Mouse (Mus musculus): ENCODE measurements at regions not wholly inside any gene's neighbourhood (a gene's known extent, or its start where the extent isn't known, plus 50 kb on each side); places are given as distances from the start of the nearest gene placed in this dataset.

DNA sequence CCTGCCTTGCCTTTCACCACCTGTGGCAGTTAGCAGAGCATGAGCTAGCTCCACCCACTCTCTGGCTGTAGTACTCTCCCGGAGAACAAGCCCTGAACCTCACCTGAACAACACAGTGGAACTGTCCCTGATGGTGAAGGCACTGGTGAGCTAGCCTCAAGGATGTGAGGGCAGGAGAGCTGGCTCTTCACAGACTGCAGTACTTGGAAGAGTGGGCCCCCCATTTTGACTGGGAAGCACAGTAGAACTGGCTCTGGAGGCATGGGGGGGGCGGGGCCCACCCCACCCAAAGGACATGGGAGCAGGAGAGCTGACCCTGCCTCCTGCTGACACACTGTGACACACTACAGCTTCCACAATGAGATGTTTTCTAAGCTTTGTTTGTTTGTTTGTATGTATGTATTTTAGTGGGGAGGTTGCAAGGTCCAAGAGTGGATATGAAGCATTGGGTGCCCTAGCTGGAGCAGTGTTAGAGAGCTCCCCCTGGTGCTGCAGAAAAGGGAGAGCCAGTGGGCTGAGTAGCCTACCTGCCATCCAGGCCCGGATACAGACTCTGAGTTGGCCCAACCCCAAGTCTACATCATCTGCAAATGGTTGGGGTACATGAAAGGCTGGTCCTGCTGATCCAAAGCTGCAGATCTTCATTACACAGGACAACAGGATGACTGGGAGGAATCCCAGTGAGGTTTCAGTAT, 86.4 kb upstream of the Galnt15 start:
- DNase-seq (ENCODE audit: extremely low spot score in 1 of 2, low spot score in 1 of 2), result peak in 1 of 2 experiments; percentile 58

GRCm38 (mm10) chr14:31944682-31945081, 84.1 kb upstream of the Galnt15 start:
- no peak for DNase-seq (ENCODE audit: extremely low spot score in 1 of 2, low spot score in 1 of 2)

DNA sequence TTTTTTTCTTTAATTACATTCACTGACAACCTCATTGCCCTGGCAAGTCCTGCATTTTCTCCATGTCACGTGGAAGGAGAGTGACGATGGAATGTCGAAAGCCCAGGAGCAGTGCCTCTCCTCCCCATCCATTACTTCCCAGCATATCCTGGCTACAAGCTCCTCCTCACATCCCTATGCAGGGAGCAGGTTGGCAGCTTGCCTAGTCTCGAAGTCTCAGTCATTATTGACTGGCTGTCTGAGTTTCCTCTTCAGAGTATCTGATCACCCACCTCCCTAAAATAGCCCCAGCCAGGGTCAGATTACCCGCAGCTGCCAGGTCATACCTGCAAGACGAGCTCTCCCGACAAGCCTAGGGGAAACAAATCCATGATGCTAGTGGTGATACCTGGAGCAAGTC, 83.7 kb upstream of the Galnt15 start:
- no peak for DNase-seq (ENCODE audit: extremely low spot score in 1 of 2, low spot score in 1 of 2)

- no peak for DNase-seq (ENCODE audit: extremely low spot score in 1 of 2, low spot score in 1 of 2)
Measured at GRCm38 (mm10) chr14:31946032-31946431, 82.8 kb upstream of the Galnt15 start.

DNA sequence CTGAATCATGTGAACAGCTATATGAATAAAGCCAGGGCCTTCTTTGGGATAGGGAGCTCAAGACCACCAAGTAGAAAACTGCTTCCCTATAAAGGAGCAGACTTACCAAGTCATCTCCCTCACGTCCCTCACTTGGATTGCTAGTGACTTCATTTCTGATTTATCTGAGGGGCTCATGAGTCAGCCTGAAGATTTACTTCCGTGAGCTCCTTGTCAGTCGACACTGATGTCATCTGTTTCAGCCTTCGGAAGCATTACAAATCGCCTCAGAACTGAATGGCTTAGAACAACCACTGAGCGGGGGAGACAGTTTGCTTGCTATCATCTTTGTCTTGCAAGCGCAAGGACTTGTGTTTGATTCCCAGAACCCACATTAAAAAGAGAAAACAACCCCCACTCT, 81.5 kb upstream of the Galnt15 start:
- DNase-seq (ENCODE audit: extremely low spot score in 1 of 2, low spot score in 1 of 2), result no peak

- no peak for DNase-seq (ENCODE audit: extremely low spot score in 1 of 2, low spot score in 1 of 2)
Measured at GRCm38 (mm10) chr14:31951894-31952293, 76.9 kb upstream of the Galnt15 start.

DNA sequence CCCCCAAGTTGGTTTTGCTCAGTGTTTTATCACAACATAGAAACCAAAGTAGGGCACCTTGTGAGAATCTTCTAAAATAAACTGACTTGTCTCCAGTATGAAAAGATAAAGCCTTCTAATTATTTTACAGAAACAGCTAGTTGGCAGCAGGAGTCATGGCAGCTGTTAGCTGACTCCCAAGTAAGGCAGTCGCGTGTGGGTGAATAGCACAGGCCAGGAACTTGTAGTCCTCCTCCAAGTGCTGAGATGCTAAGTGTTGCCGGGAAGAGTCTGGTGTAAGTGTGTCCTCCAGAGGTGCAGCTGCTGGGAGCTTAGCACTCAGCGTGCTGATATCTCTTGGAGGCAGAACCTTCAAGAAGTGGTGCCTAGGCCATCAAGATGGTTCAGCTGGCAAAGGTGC, 75.0 kb upstream of the Galnt15 start:
- DNase-seq (ENCODE audit: extremely low spot score in 1 of 2, low spot score in 1 of 2), result peak; percentile 58 to 67

GRCm38 (mm10) chr14:31954945-31955344, 73.8 kb upstream of the Galnt15 start:
- peak; percentile 74 to 96 for DNase-seq (ENCODE audit: extremely low spot score in 1 of 2, low spot score in 1 of 2)

DNA sequence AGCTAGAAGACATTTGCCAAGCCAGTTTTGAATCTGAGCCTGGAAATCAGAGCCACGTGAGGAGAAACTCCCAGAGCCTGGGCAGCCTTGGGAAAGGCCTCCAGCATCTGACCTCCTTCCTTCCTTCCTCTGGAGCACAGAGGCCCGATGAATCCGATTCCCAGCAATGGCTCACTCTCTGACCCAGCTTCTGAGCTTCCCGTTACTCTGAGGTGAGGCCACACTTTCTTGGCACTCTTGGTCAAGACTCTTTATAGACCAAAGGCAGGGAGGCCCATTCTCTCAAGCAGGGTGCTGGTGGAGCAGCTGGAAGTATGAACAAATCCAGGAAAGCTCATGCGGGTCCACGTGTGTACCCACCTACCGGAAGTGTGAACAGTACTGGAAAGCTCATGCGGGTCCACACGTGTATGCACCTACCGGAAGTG, 71.6 kb upstream of the Galnt15 start:
- no peak for DNase-seq (ENCODE audit: extremely low spot score in 1 of 2, low spot score in 1 of 2)

DNA sequence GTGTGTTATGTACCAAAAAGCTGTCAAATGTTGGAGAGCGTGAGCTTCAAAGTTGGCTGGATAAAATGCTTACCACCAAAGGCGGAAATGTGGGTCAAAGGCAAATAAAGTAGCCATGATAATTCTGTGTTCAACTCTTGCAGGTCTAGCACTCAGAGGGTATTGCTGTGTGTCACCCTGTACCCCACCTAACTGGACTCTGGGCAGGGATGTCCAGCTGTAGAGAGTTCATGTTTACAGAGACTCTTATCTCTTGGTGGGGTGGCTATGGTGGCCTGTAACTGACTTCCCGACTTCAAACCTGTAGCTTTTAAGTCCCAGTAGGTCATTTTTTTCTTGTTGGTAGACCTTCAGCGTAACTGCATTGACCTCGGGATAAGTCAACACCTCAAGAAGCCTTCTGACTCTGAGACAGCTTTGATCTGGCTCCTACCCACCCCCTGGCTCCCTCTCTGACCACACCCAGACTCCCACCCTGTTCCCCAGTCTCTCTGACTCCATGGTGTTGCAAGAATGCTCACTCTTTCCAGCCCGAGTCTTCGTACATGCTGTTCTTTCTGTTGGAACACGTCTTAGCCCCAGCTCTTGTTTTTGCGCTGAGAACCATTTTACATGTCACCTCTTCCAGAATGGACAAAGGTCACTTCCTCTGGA, 68.5 kb upstream of the Galnt15 start:
- DNase-seq (ENCODE audit: extremely low spot score in 1 of 2, low spot score in 1 of 2), result no peak

- no peak for DNase-seq (ENCODE audit: extremely low spot score in 1 of 2, low spot score in 1 of 2)
Measured at GRCm38 (mm10) chr14:31961442-31961841, 67.3 kb upstream of the Galnt15 start.

- no peak for DNase-seq (ENCODE audit: extremely low spot score in 1 of 2, low spot score in 1 of 2)
Measured at GRCm38 (mm10) chr14:31963131-31963911, 65.5 kb upstream of the Galnt15 start.

GRCm38 (mm10) chr14:31964076-31964475, 64.7 kb upstream of the Galnt15 start:
- no peak for DNase-seq (ENCODE audit: extremely low spot score in 1 of 2, low spot score in 1 of 2)

DNA sequence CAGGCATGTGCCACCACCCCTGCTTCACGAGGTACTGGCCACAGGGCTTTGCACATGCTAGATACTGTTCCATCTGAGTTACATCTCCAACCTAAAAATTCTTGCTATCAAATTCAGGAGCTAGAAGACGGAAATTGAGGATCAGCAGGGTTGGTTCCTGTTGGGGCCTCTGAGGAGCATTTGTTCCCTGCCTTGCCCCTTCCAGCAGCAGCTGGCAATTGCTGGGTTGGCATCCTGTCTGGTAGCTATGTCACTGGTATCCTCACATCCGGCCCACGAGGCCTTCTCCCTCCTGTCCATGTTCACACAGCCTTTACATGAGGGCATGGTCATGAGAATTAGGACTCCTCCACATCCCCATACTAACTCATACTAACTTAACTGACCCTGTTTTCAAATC, 64.0 kb upstream of the Galnt15 start:
- DNase-seq (ENCODE audit: extremely low spot score in 1 of 2, low spot score in 1 of 2), result no peak

GRCm38 (mm10) chr14:31969531-31969930, 59.3 kb upstream of the Galnt15 start:
- no peak for DNase-seq (ENCODE audit: extremely low spot score in 1 of 2, low spot score in 1 of 2)

DNA sequence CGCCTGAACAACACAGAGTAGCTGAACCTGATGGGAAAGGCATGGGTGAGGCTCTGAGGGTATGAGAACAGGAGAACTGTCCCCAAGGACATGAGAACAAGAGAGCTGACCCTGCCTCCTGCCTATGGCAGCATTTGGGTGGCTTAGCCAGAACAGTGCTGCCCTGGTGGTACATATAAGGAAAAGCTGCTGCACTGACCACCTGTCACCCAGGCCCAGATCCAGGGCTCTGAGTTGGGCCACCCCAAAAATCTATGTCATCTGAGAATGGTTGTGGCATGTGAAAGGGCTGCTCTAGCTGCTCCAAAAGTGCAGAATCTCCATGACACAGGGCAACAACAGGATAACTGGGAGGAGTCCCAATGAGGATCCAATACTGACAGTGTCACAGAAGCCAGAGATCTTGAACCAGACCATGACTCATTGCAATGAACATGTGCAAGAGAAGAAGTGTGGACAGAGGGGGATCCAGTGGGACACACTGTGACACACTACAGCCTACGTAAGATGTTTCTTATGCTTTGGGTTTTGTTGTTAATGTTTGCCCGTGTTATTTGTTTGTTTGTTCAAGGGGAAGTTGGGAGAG, 58.5 kb upstream of the Galnt15 start:
- no peak for DNase-seq (ENCODE audit: extremely low spot score in 1 of 2, low spot score in 1 of 2)

GRCm38 (mm10) chr14:31970851-31971250, 57.9 kb upstream of the Galnt15 start:
- no peak for DNase-seq (ENCODE audit: extremely low spot score in 1 of 2, low spot score in 1 of 2)

GRCm38 (mm10) chr14:31973702-31974101, 55.1 kb upstream of the Galnt15 start:
- DNase-seq (ENCODE audit: extremely low spot score in 1 of 2, low spot score in 1 of 2), result no peak

GRCm38 (mm10) chr14:31978196-31978595, 50.6 kb upstream of the Galnt15 start:
- DNase-seq (ENCODE audit: extremely low spot score in 1 of 2, low spot score in 1 of 2), result no peak

DNA sequence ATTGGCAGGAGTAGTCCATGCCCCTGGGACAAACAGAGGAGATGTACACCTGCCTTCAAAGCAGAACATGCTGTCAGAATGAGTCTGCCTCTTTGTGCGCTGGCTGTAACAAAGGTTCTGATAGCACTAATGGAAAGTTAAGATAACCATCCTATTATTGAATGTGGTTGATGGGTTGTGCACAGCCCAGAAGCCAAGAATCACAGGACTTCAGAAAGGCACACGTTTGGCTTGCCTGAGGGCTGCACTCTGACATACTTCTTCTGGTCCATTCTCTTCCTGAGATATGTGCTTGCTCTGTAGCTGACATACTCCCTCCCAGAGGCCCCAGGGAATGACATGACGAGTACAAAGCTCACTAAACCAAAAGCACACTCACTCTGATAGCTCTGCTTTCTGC, 50.1 kb upstream of the Galnt15 start:
- no peak for DNase-seq (ENCODE audit: extremely low spot score in 1 of 2, low spot score in 1 of 2)

Measured in frontal cortex, adult 2 months (tissue).